Mouse (Mus musculus) MEL (cell line): Measurements from ENCODE around the gene Cetn4. TPM values are rescaled to one million over a fixed set of nuclear protein-coding genes. Genes with fewer than 3 reads are reported as not detected.
A peak's percentile ranks its signal among the peaks of the same experiment; 100 is the strongest.

Source experiments
- DNase-seq: peaks from one replicate; pipeline ENCODE4 v3.0.0; 2011; ENCODE audit warnings: low read depth, low spot score
- H3K27ac ChIP-seq: 2 replicates; pipeline ENCODE4 v1.5.1; 2012; ENCODE audit warnings: low read depth, mild to moderate bottlenecking, control low read depth, low read length, moderate library complexity; ENCODE audit not compliant: control insufficient read depth
- H3K27me3 ChIP-seq, 2 experiments: fragments of 150-350 bp in 1 of 2; sonication (generic) in 1 of 2; 2 replicates each; pipeline ENCODE4 v1.6.1; 2012; ENCODE audit warnings: low read length in 2 of 2, mild to moderate bottlenecking in 2 of 2, improper control_type of control experiment in 1 of 2, moderate library complexity in 1 of 2; ENCODE audit not compliant: insufficient read depth in 2 of 2, control insufficient read depth in 1 of 2
- H3K36me3 ChIP-seq, 2 experiments: 2 replicates each; pipeline ENCODE4 v1.6.1; 2012 to 2014; ENCODE audit warnings: low read length in 2 of 2, improper control_type of control experiment in 1 of 2, inconsistent platforms in 1 of 2, mild to moderate bottlenecking in 1 of 2; ENCODE audit not compliant: insufficient read depth in 2 of 2, control insufficient read depth in 1 of 2
- H3K4me1 ChIP-seq, 2 experiments: fragments of 150-350 bp in 1 of 2; sonication (generic) in 1 of 2; 2 replicates each; pipeline ENCODE4 v1.6.1; 2012; ENCODE audit warnings: low read length in 2 of 2, improper control_type of control experiment in 1 of 2, mild to moderate bottlenecking in 1 of 2; ENCODE audit not compliant: insufficient read depth in 2 of 2, control insufficient read depth in 1 of 2
- H3K4me3 ChIP-seq, 2 experiments: fragments of 150-350 bp in 1 of 2; sonication (generic) in 1 of 2; 2 replicates each; pipeline ENCODE4 v1.5.1; 2012; ENCODE audit warnings: low read depth in 2 of 2, low read length in 2 of 2, mild to moderate bottlenecking in 2 of 2, moderate library complexity in 2 of 2, control low read depth in 1 of 2, improper control_type of control experiment in 1 of 2; ENCODE audit not compliant: control insufficient read depth in 1 of 2, insufficient read depth in 1 of 2
- H3K79me2 ChIP-seq: 2 replicates; pipeline ENCODE4 v1.6.1; 2012; ENCODE audit warnings: mild to moderate bottlenecking, low read length, moderate library complexity; ENCODE audit not compliant: control insufficient read depth, poor library complexity, insufficient read depth
- H3K9ac ChIP-seq: 2 replicates; pipeline ENCODE4 v1.6.1; 2012; ENCODE audit warnings: low read depth, mild to moderate bottlenecking, control low read depth, low read length, moderate library complexity; ENCODE audit not compliant: control insufficient read depth, poor library complexity, severe bottlenecking
- H3K9me3 ChIP-seq: fragments of 150-350 bp; sonication (generic); replicated peaks from 2 replicates; pipeline ENCODE4 v1.6.1; 2012; ENCODE audit warnings: mild to moderate bottlenecking, low read length, improper control_type of control experiment, moderate library complexity; ENCODE audit not compliant: insufficient read depth
- BHLHE40 ChIP-seq: IDR thresholded peaks from 2 replicates; pipeline ENCODE4 v1.6.1; 2012; ENCODE audit warnings: low read depth, mild to moderate bottlenecking, inconsistent platforms, low read length, improper control_type of control experiment, borderline replicate concordance
- ELF1 ChIP-seq: IDR thresholded peaks from 2 replicates; pipeline ENCODE4 v1.6.1; 2014; ENCODE audit warnings: low read depth, mild to moderate bottlenecking, inconsistent platforms, low read length, improper control_type of control experiment, moderate library complexity
- EP300 ChIP-seq, 2 experiments: IDR thresholded peaks; 2 replicates each; pipeline ENCODE4 v1.6.1; 2011; ENCODE audit warnings: improper control_type of control experiment in 2 of 2, low read length in 2 of 2, low read depth in 1 of 2, mild to moderate bottlenecking in 1 of 2
- ETS1 ChIP-seq: IDR thresholded peaks from 2 replicates; pipeline ENCODE4 v1.6.1; 2012; ENCODE audit warnings: low read depth, mild to moderate bottlenecking, inconsistent platforms, low read length, improper control_type of control experiment, moderate library complexity
- GABPA ChIP-seq: IDR thresholded peaks from 2 replicates; pipeline ENCODE4 v1.6.1; 2012; ENCODE audit warnings: low read depth, mild to moderate bottlenecking, inconsistent platforms, low read length, improper control_type of control experiment, moderate library complexity
- GATA1 ChIP-seq: IDR thresholded peaks from 2 replicates; pipeline ENCODE4 v1.6.1; 2011; ENCODE audit warnings: low read depth, low read length, improper control_type of control experiment
- HCFC1 ChIP-seq: IDR thresholded peaks from 2 replicates; pipeline ENCODE4 v1.6.1; 2012; ENCODE audit warnings: low read depth, mild to moderate bottlenecking, inconsistent platforms, low read length, improper control_type of control experiment, moderate library complexity
- JUND ChIP-seq: IDR thresholded peaks from 2 replicates; pipeline ENCODE4 v1.6.1; 2011; ENCODE audit warnings: low read depth, mild to moderate bottlenecking, improper control_type of control experiment, low read length
- KAT2A ChIP-seq: conservative IDR thresholded peaks from 2 replicates; pipeline ENCODE4 v1.6.1; 2012; ENCODE audit warnings: low read depth, low read length, improper control_type of control experiment, inconsistent platforms
- MAFK ChIP-seq: IDR thresholded peaks from 2 replicates; pipeline ENCODE4 v1.6.1; 2011; ENCODE audit warnings: low read depth, mild to moderate bottlenecking, low read length, improper control_type of control experiment, borderline replicate concordance
- MAX ChIP-seq: IDR thresholded peaks from 2 replicates; pipeline ENCODE4 v1.6.1; 2011; ENCODE audit warnings: low read length, improper control_type of control experiment
- MAZ ChIP-seq: IDR thresholded peaks from 2 replicates; pipeline ENCODE4 v1.6.1; 2012; ENCODE audit warnings: low read depth, mild to moderate bottlenecking, inconsistent platforms, low read length, improper control_type of control experiment
- MEF2A ChIP-seq: IDR thresholded peaks from 2 replicates; pipeline ENCODE4 v1.6.1; 2014; ENCODE audit warnings: low read depth, mild to moderate bottlenecking, inconsistent platforms, low read length, improper control_type of control experiment; ENCODE audit not compliant: poor library complexity, insufficient replicate concordance, severe bottlenecking; ENCODE audit errors: extremely low read depth
- MXI1 ChIP-seq: IDR thresholded peaks from 2 replicates; pipeline ENCODE4 v1.6.1; 2011; ENCODE audit warnings: mild to moderate bottlenecking, low read depth, low read length, improper control_type of control experiment
- MYC ChIP-seq: IDR thresholded peaks from 2 replicates; pipeline ENCODE4 v1.6.1; 2011; ENCODE audit warnings: low read depth, mild to moderate bottlenecking, low read length, improper control_type of control experiment, moderate library complexity
- NELFE ChIP-seq: IDR thresholded peaks from 2 replicates; pipeline ENCODE4 v1.6.1; 2011; ENCODE audit warnings: low read depth, low read length, improper control_type of control experiment
- POLR2A ChIP-seq, 2 experiments: IDR thresholded peaks; 2 replicates each; pipeline ENCODE4 v1.6.1; 2011 to 2012; ENCODE audit warnings: low read length in 2 of 2, mild to moderate bottlenecking in 2 of 2, control low read depth in 1 of 2, improper control_type of control experiment in 1 of 2, low read depth in 1 of 2, moderate library complexity in 1 of 2; ENCODE audit not compliant: control insufficient read depth in 1 of 2, insufficient read depth in 1 of 2, poor library complexity in 1 of 2
- POLR2AphosphoS2 ChIP-seq: IDR thresholded peaks from 2 replicates; pipeline ENCODE4 v1.6.1; 2011; ENCODE audit warnings: low read length, improper control_type of control experiment
- POLR2AphosphoS5 ChIP-seq: IDR thresholded peaks from 2 replicates; pipeline ENCODE4 v1.6.1; 2012; ENCODE audit warnings: low read depth, borderline replicate concordance, mild to moderate bottlenecking, inconsistent platforms, low read length, moderate library complexity, mixed read lengths
- RAD21 ChIP-seq: IDR thresholded peaks from 2 replicates; pipeline ENCODE4 v1.6.1; 2011; ENCODE audit warnings: mild to moderate bottlenecking, low read depth, low read length, improper control_type of control experiment
- RCOR1 ChIP-seq: IDR thresholded peaks from 2 replicates; pipeline ENCODE4 v1.6.1; 2012; ENCODE audit warnings: low read depth, mild to moderate bottlenecking, inconsistent platforms, low read length, improper control_type of control experiment
- SIN3A ChIP-seq: IDR thresholded peaks from 2 replicates; pipeline ENCODE4 v1.6.1; 2012; ENCODE audit warnings: low read length, improper control_type of control experiment, inconsistent platforms
- SMC3 ChIP-seq: IDR thresholded peaks from 2 replicates; pipeline ENCODE4 v1.6.1; 2011; ENCODE audit warnings: low read depth, low read length, improper control_type of control experiment
- TAL1 ChIP-seq: IDR thresholded peaks from 2 replicates; pipeline ENCODE4 v1.6.1; 2012; ENCODE audit warnings: mild to moderate bottlenecking, inconsistent platforms, low read length, moderate library complexity, mixed read lengths
- TBP ChIP-seq: IDR thresholded peaks from 2 replicates; pipeline ENCODE4 v1.8.0; 2011; ENCODE audit warnings: low read depth, low read length, improper control_type of control experiment
- TCF12 ChIP-seq: IDR thresholded peaks from 2 replicates; pipeline ENCODE4 v1.6.1; 2014; ENCODE audit warnings: low read depth, mild to moderate bottlenecking, inconsistent platforms, low read length, improper control_type of control experiment, moderate library complexity
- UBTF ChIP-seq: IDR thresholded peaks from 2 replicates; pipeline ENCODE4 v1.6.1; 2012; ENCODE audit warnings: low read depth, mild to moderate bottlenecking, inconsistent platforms, low read length, improper control_type of control experiment, moderate library complexity, borderline replicate concordance; ENCODE audit not compliant: insufficient read depth
- USF1 ChIP-seq: IDR thresholded peaks from 2 replicates; pipeline ENCODE4 v1.6.1; 2014; ENCODE audit warnings: low read depth, mild to moderate bottlenecking, inconsistent platforms, low read length, improper control_type of control experiment, moderate library complexity
- USF2 ChIP-seq, 2 experiments: IDR thresholded peaks; 2 replicates each; pipeline ENCODE4 v1.6.1; 2011 to 2012; ENCODE audit warnings: improper control_type of control experiment in 2 of 2, low read length in 2 of 2, borderline replicate concordance in 1 of 2, inconsistent platforms in 1 of 2, low read depth in 1 of 2, mild to moderate bottlenecking in 1 of 2; ENCODE audit not compliant: insufficient read depth in 1 of 2
- ZC3H11A ChIP-seq: IDR thresholded peaks from 2 replicates; pipeline ENCODE4 v1.6.1; 2012; ENCODE audit warnings: low read depth, mild to moderate bottlenecking, inconsistent platforms, low read length, improper control_type of control experiment
- ZKSCAN1 ChIP-seq: IDR thresholded peaks from 2 replicates; pipeline ENCODE4 v1.6.1; 2012; ENCODE audit warnings: low read depth, mild to moderate bottlenecking, inconsistent platforms, low read length, improper control_type of control experiment, moderate library complexity
- ZNF384 ChIP-seq: IDR thresholded peaks from 2 replicates; pipeline ENCODE4 v1.6.1; 2012; ENCODE audit warnings: low read depth, mild to moderate bottlenecking, inconsistent platforms, low read length, improper control_type of control experiment
- polyA plus RNA-seq, 2 experiments: library from polyadenylated mRNA; stranded (reverse) in 1 of 2; unstranded in 1 of 2; fragments of >175 nt in 1 of 2; fragments of >200 nt in 1 of 2; gene quantifications; 2 replicates each; pipeline versions ENCODE4 v1.2.1 to v1.2.4; 2012; ENCODE audit warnings: low replicate concordance in 2 of 2, low read depth in 1 of 2; ENCODE audit not compliant: insufficient read length in 2 of 2, insufficient read depth in 1 of 2, missing spikeins in 1 of 2
- total RNA-seq: library from RNA; depleted of rRNA; stranded (reverse); fragments of 300-350 nt; gene quantifications from 2 replicates; pipeline ENCODE4 v1.2.3, GENCODE M21; 2012

Gene Cetn4
- total and polyA plus RNA-seq, 3 experiments: 0.85 to 3.8 TPM; not detected in 1

GRCm38 (mm10) chr3:37331999-37332449 lies 19.5 kb upstream of the Cetn4 start:
- Histone ChIP-seq H3K27me3 (no peaks in the 10 kb centered on the region), H3K9me3 (no peaks in the 10 kb centered on the region), H3K4me3 (no peak overlapping the region), H3K36me3 (peaks cover 0 to 31% of the 10 kb centered on the region in 2 experiments; a peak in 2 of 4 replicates), H3K27ac (peak overlapping the region; percentile 92), H3K4me1 (peaks cover 9 to 29% of the 10 kb centered on the region in 2 experiments), H3K79me2 (no peaks in the 10 kb centered on the region), H3K9ac (no peak overlapping the region)
- DNase-seq: peak; percentile 95
- TF ChIP-seq GATA1: peak; percentile 87
- TF ChIP-seq ZKSCAN1: no peak
- no peak for TF ChIP-seq MXI1
- peak; percentile 23; the same call in 1 of the 2 replicates for TF ChIP-seq RCOR1
- no peak for TF ChIP-seq ZC3H11A
- no peak for TF ChIP-seq UBTF
- TF ChIP-seq POLR2A (IDR thresholded peaks at IDR 0.05; ENCODE audit: control insufficient read depth in 1 of 2, insufficient read depth in 1 of 2, low read depth in 1 of 2, low read length in 2 of 2, poor library complexity in 1 of 2): no peak
- TF ChIP-seq NELFE: no peak
- TF ChIP-seq MEF2A: no peak
- TF ChIP-seq MYC: 0 out of 2 replicates have a peak, but pooled peaks have one; percentile 44
- peak; percentile 89 for TF ChIP-seq TAL1
- TF ChIP-seq KAT2A: no peak
- no peak for TF ChIP-seq BHLHE40
- peak; percentile 89; the same call in 1 of the 2 replicates for TF ChIP-seq JUND
- TF ChIP-seq GABPA: no peak
- TF ChIP-seq MAFK: peak; percentile 20; the same call in 1 of the 2 replicates
- no peak for TF ChIP-seq ZNF384
- peak; percentile 81 to 84 for TF ChIP-seq EP300 (IDR thresholded peaks at IDR 0.05; ENCODE audit: low read depth in 1 of 2, low read length in 2 of 2)
- no peak for TF ChIP-seq SMC3
- TF ChIP-seq HCFC1: no peak; the same call in 1 of the 2 replicates
- TF ChIP-seq USF1: peak; percentile 65; the same call in 1 of the 2 replicates
- 0 out of 2 replicates have a peak, but pooled peaks have one; percentile 33 for TF ChIP-seq ELF1
- TF ChIP-seq MAZ: no peak
- TF ChIP-seq TCF12: peak; percentile 77
- TF ChIP-seq RAD21: no peak
- no peak for TF ChIP-seq POLR2AphosphoS5
- TF ChIP-seq TBP: no peak
- TF ChIP-seq POLR2AphosphoS2: no peak
- peak; percentile 35 for TF ChIP-seq SIN3A
- TF ChIP-seq MAX: peak; percentile 63; the same call in 1 of the 2 replicates
- peak; percentile 94 for TF ChIP-seq ETS1
- no peak for TF ChIP-seq USF2 (IDR thresholded peaks at IDR 0.05; ENCODE audit: borderline replicate concordance in 1 of 2, insufficient read depth in 1 of 2, low read depth in 1 of 2, low read length in 2 of 2)
